Mouse (Mus musculus): ENCODE measurements around the gene Wdr18. TPM values are rescaled to one million over a fixed set of nuclear protein-coding genes. Genes with fewer than 3 reads are reported as not detected.

Gene Wdr18
- polyA plus RNA-seq (2016; fragmentation: Nextera tagmentation; extraction: Ambion mirVana) = 165 and 167 TPM in 2 replicates

GRCm38 (mm10) chr10:79959847-79960601, at the start of gene Wdr18:
Gene Wdr18, plus strand, starts transcription at chr10:79960152.
- under 1% methylated on average over 61 of the region's 61 CpGs for WGBS
- H3K9me3 ChIP-seq = no peaks in the 10 kb centered on the region
- H3K4me3 ChIP-seq = peak within 1 kb of the TSS; percentile 99
- peak within 1 kb of the TSS; percentile 91 for H3K27ac ChIP-seq
- DNase-seq (ENCODE audit: extremely low spot score, low spot score) = peak; percentile 100
- H3K27me3 ChIP-seq (ENCODE audit: poor library complexity, severe bottlenecking) = peaks cover 15% of the 10 kb centered on the region
- H3K4me1 ChIP-seq = peaks cover 39% of the 10 kb centered on the region
- H3K36me3 ChIP-seq (replicated peaks) = peaks cover 40% of the 10 kb centered on the region

DNA sequence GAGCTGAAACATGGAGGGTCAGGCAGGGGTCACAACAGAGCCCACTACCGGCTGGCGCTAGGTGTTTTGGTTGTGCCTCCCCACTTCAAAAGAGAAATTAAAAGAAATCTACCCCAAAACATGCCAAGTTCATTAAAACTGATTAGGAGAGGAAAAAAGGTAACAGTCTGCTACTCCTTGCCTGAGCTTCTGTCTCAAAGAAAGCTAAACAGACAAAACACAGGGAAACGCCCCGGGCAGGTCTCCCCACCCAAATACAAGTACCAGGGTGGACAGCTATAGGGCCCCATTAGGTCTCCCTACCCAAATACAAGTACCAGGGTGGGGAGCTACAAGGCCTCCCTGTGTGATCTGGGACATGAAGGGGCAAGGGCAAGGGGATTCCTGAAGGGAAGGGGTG, 49.4 kb upstream of the Wdr18 start, which contains the start of gene Gm26602:
TSS of gene Gm26602 (plus strand) at position 301 of the 400 bp plus-strand sequence.
- Histone ChIP-seq H3K27me3 (ENCODE audit: poor library complexity, severe bottlenecking) (peaks cover 32% of the 10 kb centered on the region), H3K4me1 (peaks cover 45% of the 10 kb centered on the region), H3K4me3 (0 out of 2 replicates have a peak within 1 kb of the TSS, but pooled peaks have one; percentile 1), H3K27ac (peak within 1 kb of the TSS; percentile 99; the same call in 1 of the 2 replicates), H3K9me3 (no peaks in the 10 kb centered on the region), H3K36me3 (replicated peaks) (peaks cover 45% of the 10 kb centered on the region)
- DNase-seq (ENCODE audit: extremely low spot score, low spot score) = no peak
- 92% methylated on average over 4 of the region's 4 CpGs for WGBS

DNA sequence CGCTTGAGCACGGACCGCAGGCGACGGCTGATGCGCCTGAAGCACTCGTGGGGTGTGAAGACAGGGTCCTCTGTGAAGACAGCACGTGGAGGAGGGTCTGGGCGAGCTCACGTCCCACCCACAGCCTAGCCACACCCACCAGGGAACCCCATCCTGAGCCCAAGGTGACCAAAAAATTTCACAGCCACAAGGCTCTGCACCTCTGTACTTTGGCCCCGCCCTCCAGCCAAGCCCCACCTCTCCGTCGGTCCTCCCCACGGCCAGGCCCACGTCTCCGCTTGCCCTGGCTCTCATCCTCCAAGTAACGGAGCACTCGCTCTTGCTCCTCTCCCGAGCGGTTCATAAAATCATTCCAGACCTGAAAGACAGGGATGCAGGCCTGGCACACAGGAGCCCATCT, 47.5 kb upstream of the Wdr18 start:
- 67% methylated on average over 20 of the region's 20 CpGs for WGBS
- peaks cover 30% of the 10 kb centered on the region for H3K36me3 ChIP-seq (replicated peaks)
- H3K27ac ChIP-seq = no peak overlapping the region
- peaks cover 21% of the 10 kb centered on the region for H3K27me3 ChIP-seq (ENCODE audit: poor library complexity, severe bottlenecking)
- H3K4me1 ChIP-seq = peaks cover 62% of the 10 kb centered on the region
- DNase-seq (ENCODE audit: extremely low spot score, low spot score) = no peak
- H3K4me3 ChIP-seq = no peak overlapping the region; the same call in 1 of the 2 replicates
- no peaks in the 10 kb centered on the region for H3K9me3 ChIP-seq

GRCm38 (mm10) chr10:79914131-79914947, 45.6 kb upstream of the Wdr18 start:
- no peak for DNase-seq (ENCODE audit: extremely low spot score, low spot score)
- Histone ChIP-seq H3K36me3 (replicated peaks) (peaks cover 30% of the 10 kb centered on the region), H3K27ac (no peak overlapping the region), H3K9me3 (no peaks in the 10 kb centered on the region), H3K4me1 (peaks cover 65% of the 10 kb centered on the region), H3K27me3 (ENCODE audit: poor library complexity, severe bottlenecking) (peaks cover 38% of the 10 kb centered on the region), H3K4me3 (peak overlapping the region; percentile 14; the same call in 1 of the 2 replicates)
- WGBS = 67% methylated on average over 11 of the region's 11 CpGs

DNA sequence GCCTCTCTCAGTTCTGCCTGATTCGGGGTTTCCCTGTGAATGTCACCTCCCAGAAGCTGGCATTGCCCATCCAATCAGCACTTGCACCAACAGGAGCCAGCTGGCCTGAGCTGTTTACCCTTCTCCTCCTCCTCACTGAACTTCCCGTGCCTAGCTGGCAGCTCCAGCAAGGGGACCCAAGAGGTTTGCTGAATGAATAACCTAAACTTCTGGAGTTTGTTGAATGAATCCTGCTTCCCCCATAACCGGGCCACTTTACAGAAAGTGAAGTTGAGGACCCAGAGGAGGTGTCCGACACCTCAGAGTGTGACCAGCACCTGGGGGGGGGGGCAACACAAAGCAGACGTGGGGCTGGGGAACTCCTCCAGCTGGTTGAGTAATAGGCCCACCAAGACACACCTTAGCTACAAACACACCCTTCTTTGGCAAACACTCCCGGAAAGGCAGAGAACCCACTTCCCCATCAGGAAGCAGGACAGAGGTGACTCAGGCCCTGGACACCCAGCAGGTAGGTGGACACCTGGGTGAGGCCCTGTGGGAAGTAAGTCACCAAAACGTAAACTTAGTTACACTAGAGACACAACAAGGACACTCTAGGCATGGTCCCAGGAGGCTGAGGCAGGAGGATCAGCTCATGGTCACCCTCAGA, 44.9 kb upstream of the Wdr18 start:
- Histone ChIP-seq H3K4me3 (peak overlapping the region; percentile 83; the same call in 1 of the 2 replicates), H3K27ac (no peak overlapping the region), H3K9me3 (no peaks in the 10 kb centered on the region), H3K27me3 (ENCODE audit: poor library complexity, severe bottlenecking) (peaks cover 45% of the 10 kb centered on the region), H3K36me3 (replicated peaks) (peaks cover 30% of the 10 kb centered on the region), H3K4me1 (peaks cover 68% of the 10 kb centered on the region)
- DNase-seq (ENCODE audit: extremely low spot score, low spot score) = no peak
- 73% methylated on average over 7 of the region's 7 CpGs for WGBS

DNA sequence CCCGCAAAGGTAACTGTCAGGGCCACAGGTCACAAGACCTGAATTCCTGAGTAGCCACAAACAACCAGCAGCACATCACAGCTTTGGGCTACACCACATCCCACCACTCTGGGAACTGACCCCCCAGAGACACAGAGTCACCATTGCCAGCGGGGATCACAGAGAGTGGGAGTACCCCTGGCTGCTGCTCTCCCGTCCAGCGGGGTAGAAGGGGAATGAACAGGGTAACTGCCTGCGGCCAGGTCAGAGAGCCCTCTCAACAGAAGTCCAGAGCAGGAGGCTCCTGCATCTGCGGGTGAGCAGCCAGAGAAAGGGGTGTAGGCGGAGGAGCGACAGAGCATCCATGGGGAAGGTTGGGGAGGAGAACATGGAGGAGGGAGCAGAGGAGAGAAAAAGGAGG, 43.9 kb upstream of the Wdr18 start:
- 7% methylated on average over 8 of the region's 8 CpGs for WGBS
- no peak for DNase-seq (ENCODE audit: extremely low spot score, low spot score)

DNA sequence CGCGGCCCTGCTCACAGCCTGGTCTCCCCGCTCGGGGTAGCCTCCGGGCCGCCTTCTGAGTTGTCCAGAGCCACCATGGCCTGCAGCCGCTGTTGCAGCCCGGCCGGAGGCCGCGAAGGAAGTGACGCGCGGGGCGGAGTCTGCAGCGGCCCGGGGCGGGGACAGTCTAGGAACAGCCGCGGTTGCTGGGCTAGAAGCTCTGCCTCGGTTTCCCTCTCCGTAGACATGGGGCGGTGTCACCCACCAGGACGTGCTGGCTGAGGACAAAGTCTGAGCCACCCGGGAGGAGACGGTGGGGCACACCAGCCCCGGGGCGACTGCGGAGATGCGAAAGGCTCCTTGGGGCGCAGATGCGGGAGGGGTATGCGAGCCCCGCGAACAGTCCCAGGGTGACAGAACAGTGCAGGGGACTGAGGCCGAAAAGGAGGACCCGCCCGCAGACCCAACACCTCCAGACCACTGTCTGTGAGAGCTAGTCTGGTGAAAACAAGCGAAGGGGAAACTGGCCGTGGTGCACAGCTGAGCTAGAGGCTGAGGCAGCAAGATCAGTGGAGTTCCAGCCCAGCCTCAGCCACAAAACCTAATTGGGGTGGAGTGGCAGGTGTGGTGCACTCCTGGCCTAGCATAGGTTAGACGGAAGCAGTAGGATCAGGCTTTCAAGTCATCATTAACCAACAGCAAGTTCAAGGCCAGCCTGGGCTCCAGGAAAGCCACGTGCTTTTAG, 43.0 kb upstream of the Wdr18 start, which contains the start of gene Kiss1r:
TSS of gene Kiss1r (plus strand) at position 164 of the 724 bp plus-strand sequence.
- H3K27me3 ChIP-seq (ENCODE audit: poor library complexity, severe bottlenecking) = peaks cover 61% of the 10 kb centered on the region
- no peaks in the 10 kb centered on the region for H3K9me3 ChIP-seq
- H3K36me3 ChIP-seq (replicated peaks) = peaks cover 13% of the 10 kb centered on the region
- H3K4me3 ChIP-seq = peak within 1 kb of the TSS; percentile 83
- H3K27ac ChIP-seq = peak within 1 kb of the TSS; percentile 93
- 3% methylated on average over 42 of the region's 42 CpGs for WGBS
- peaks cover 87% of the 10 kb centered on the region for H3K4me1 ChIP-seq
- peak; percentile 83 for DNase-seq (ENCODE audit: extremely low spot score, low spot score)

More for the DNA sequence above, 43.9 kb upstream of the Wdr18 start:
- no peaks in the 10 kb centered on the region for H3K9me3 ChIP-seq
- H3K36me3 ChIP-seq (replicated peaks) = peaks cover 22% of the 10 kb centered on the region
- H3K27ac ChIP-seq = peak overlapping the region; percentile 93
- H3K4me3 ChIP-seq = peak overlapping the region; percentile 83
- peaks cover 78% of the 10 kb centered on the region for H3K4me1 ChIP-seq
- peaks cover 55% of the 10 kb centered on the region for H3K27me3 ChIP-seq (ENCODE audit: poor library complexity, severe bottlenecking)

DNA sequence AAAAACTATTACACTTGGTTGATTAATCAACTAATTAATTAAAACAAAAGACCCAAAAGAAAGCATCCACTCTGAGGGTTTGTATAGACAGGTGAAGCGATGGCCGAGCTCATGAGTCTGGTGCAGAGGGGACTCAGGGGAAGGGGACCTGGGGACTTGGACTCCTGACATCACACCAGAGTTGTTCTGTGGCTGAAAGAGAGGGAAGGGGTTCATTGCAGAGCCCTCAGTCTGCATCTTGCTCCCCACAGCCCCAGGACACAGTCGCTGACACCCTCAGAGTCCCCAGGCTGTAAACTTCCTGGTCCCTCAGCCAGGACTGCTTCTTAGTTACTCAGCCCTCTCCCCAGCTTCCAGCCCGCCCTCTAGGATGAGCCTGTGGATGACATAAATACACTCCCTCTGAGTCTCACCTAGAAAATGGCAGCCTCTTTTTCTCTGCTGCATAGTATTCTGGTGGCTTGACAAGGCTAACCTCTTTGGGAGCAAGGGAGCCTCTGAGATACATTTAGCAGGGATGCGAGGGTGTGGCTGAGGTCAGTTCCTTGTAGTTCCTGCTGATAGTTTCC, 42.3 kb upstream of the Wdr18 start:
- 65% methylated on average over 5 of the region's 5 CpGs for WGBS

DNA sequence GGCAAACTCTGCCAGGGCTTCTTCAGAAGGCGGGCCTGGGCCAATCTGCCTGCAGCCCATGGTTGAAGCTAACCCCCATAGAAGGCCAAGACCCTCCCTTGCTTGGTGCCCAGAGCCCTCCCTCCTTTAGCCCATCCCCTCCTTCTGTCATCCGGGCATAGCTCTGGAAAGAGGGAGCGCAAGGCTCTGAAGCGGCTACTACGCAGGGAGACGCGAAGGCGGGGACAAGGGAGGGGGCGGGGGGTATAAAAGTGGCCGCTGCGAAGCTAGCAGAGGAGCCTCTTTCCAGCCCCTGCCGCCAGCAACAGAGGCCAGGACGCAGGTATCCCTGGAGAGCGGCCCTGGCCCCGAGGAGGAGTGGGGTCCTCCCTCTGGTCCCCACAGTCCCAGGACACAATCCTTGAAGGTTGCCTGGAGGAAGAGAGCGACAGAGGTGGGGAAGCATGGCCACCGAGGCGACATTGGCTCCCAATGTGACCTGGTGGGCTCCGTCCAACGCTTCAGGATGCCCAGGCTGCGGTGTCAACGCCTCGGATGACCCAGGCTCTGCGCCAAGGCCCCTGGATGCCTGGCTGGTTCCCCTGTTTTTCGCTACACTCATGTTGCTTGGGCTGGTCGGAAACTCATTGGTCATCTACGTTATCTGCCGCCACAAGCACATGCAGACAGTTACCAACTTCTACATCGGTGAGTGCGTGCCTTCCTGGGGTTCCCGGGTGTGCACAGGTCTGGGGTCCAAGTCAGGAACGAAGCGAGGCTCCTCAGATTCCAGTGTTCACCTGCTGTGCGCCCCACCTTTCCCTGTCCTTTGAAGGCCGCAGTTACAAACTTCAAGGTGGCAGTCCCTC, 41.5 kb upstream of the Wdr18 start:
- Histone ChIP-seq H3K9me3 (no peaks in the 10 kb centered on the region), H3K36me3 (replicated peaks) (no peaks in the 10 kb centered on the region; the same call in 1 of the 2 replicates), H3K27ac (no peak overlapping the region), H3K4me3 (peak overlapping the region; percentile 18), H3K4me1 (peaks cover 81% of the 10 kb centered on the region), H3K27me3 (ENCODE audit: poor library complexity, severe bottlenecking) (peaks cover 76% of the 10 kb centered on the region)
- DNase-seq (ENCODE audit: extremely low spot score, low spot score) = no peak
- 3% methylated on average over 35 of the region's 35 CpGs for WGBS

More for the DNA sequence above, 42.3 kb upstream of the Wdr18 start:
- no peak overlapping the region for H3K27ac ChIP-seq
- peaks cover 83% of the 10 kb centered on the region for H3K4me1 ChIP-seq
- peak overlapping the region; percentile 83 for H3K4me3 ChIP-seq
- H3K27me3 ChIP-seq (ENCODE audit: poor library complexity, severe bottlenecking) = peaks cover 68% of the 10 kb centered on the region
- H3K36me3 ChIP-seq (replicated peaks) = peaks cover 7% of the 10 kb centered on the region
- H3K9me3 ChIP-seq = no peaks in the 10 kb centered on the region
- no peak for DNase-seq (ENCODE audit: extremely low spot score, low spot score)

DNA sequence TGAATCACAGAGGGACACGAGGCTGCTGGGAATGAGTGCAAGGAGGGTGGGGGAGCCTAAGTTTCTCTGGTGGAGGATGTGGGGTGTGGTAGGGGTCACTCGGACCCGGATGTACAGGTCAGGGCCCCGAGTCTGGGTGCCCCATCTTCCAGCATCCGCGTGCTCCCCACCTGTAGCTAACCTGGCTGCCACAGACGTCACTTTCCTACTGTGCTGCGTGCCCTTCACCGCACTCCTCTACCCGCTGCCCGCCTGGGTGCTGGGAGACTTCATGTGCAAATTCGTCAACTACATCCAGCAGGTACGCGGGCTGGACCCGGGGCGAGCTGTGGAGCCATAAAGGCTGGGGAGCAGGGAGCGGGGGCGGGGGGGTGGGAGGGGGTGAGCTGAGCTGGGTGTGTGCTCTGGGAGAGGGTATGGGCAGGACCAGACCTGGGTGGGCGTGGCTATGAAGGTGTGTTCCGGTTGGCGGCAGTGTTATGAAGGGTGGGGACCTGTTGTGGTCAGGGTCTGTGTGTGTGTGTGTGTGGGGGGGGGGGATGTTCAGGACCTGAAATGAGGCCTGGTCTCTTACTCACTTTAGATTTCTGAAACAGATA, 40.6 kb upstream of the Wdr18 start:
- no peaks in the 10 kb centered on the region for H3K36me3 ChIP-seq (replicated peaks)
- 2% methylated on average over 21 of the region's 21 CpGs for WGBS
- no peak for DNase-seq (ENCODE audit: extremely low spot score, low spot score)
- H3K27me3 ChIP-seq (ENCODE audit: poor library complexity, severe bottlenecking) = peaks cover 81% of the 10 kb centered on the region
- peaks cover 72% of the 10 kb centered on the region for H3K4me1 ChIP-seq
- H3K9me3 ChIP-seq = no peaks in the 10 kb centered on the region
- H3K4me3 ChIP-seq = peak overlapping the region; percentile 18
- no peak overlapping the region for H3K27ac ChIP-seq

Data from forebrain, embryonic 10.5 days (tissue).